Mouse (Mus musculus) heart, embryonic 13.5 days (tissue): ENCODE measurements at regions not wholly inside any gene's neighbourhood (a gene's known extent, or its start where the extent isn't known, plus 50 kb on each side); places are given as distances from the start of the nearest gene placed in this dataset. TPM values are rescaled to one million over a fixed set of nuclear protein-coding genes. Genes with fewer than 3 reads are reported as not detected.

Experiments used
- ATAC-seq: fragments of 200-750 bp; cut with Nextera tagmentation; 2 replicates; pipeline ENCODE4 v1.8.0; 2017; ENCODE audit warnings: moderate TSS enrichment; ENCODE audit not compliant: insufficient number of reproducible peaks, low FRiP score, low TSS enrichment; ENCODE audit errors: extremely low read depth
- H3K27ac ChIP-seq: fragments of 300-500 bp; sonication (generic); replicated peaks from 2 replicates; pipeline ENCODE4 v1.5.1; 2015; ENCODE audit warnings: moderate library complexity, mild to moderate bottlenecking, inconsistent platforms
- H3K27me3 ChIP-seq: fragments of 300-500 bp; sonication (generic); replicated peaks from 2 replicates; pipeline ENCODE4 v1.6.1; 2015; ENCODE audit warnings: mild to moderate bottlenecking, inconsistent platforms
- H3K36me3 ChIP-seq: fragments of 300-500 bp; sonication (generic); 2 replicates; pipeline ENCODE4 v1.6.1; 2015; ENCODE audit warnings: mild to moderate bottlenecking, inconsistent platforms
- H3K4me1 ChIP-seq: fragments of 300-500 bp; sonication (generic); 2 replicates; pipeline ENCODE4 v1.6.1; 2015; ENCODE audit warnings: inconsistent platforms
- H3K4me2 ChIP-seq: fragments of 300-500 bp; sonication (generic); 2 replicates; pipeline ENCODE4 v1.6.1; 2015; ENCODE audit warnings: inconsistent platforms, mild to moderate bottlenecking, moderate library complexity
- H3K4me3 ChIP-seq: fragments of 300-500 bp; sonication (generic); 2 replicates; pipeline ENCODE4 v1.5.1; 2015; ENCODE audit warnings: moderate library complexity, mild to moderate bottlenecking, inconsistent platforms
- H3K9ac ChIP-seq: fragments of 300-500 bp; sonication (generic); 2 replicates; pipeline ENCODE4 v1.6.1; 2015; ENCODE audit warnings: inconsistent platforms, mild to moderate bottlenecking, moderate library complexity
- H3K9me3 ChIP-seq: fragments of 300-500 bp; sonication (generic); 2 replicates; pipeline ENCODE4 v1.6.1; 2016; ENCODE audit warnings: inconsistent platforms
- WGBS: fragments of 180-500 bp; shearing (Covaris S2); methylation state at CpG from one replicate; pipeline ENCODE4 v1.1.7; 2015; ENCODE audit warnings: mixed read lengths; 5-methylcytosine and 5-hydroxymethylcytosine counted together
- microRNA-seq: library from miRNA; unstranded; fragments of <30 nt; microRNA quantifications from one replicate; pipeline ENCODE4, GENCODE M21; 2016

GRCm38 (mm10) chr11:24856991-24857390, 779.1 kb downstream of the Bcl11a start:
- no peaks in the 10 kb centered on the region for H3K9me3 ChIP-seq
- H3K36me3 ChIP-seq = no peaks in the 10 kb centered on the region
- H3K27me3 ChIP-seq = no peaks in the 10 kb centered on the region
- no peak overlapping the region for H3K27ac ChIP-seq
- no peak overlapping the region for H3K4me2 ChIP-seq
- ATAC-seq = no peak
- H3K9ac ChIP-seq = no peak overlapping the region
- no peak overlapping the region for H3K4me3 ChIP-seq
- WGBS = 76% methylated on average over 6 of the region's 6 CpGs
- no peaks in the 10 kb centered on the region for H3K4me1 ChIP-seq

GRCm38 (mm10) chr11:24864637-24865036, 786.8 kb downstream of the Bcl11a start:
- H3K27me3 ChIP-seq = no peaks in the 10 kb centered on the region
- no peak overlapping the region for H3K27ac ChIP-seq
- ATAC-seq = no peak
- H3K9ac ChIP-seq = no peak overlapping the region
- 84% methylated on average over 11 of the region's 11 CpGs for WGBS
- no peaks in the 10 kb centered on the region for H3K9me3 ChIP-seq
- H3K4me2 ChIP-seq = no peak overlapping the region
- H3K36me3 ChIP-seq = no peaks in the 10 kb centered on the region
- H3K4me3 ChIP-seq = no peak overlapping the region
- H3K4me1 ChIP-seq = peaks cover 7% of the 10 kb centered on the region; the same call in 1 of the 2 replicates

- no peak overlapping the region for H3K4me3 ChIP-seq
- no peaks in the 10 kb centered on the region for H3K9me3 ChIP-seq
- no peaks in the 10 kb centered on the region for H3K36me3 ChIP-seq
- 39% methylated on average over 3 of the region's 3 CpGs for WGBS
- no peaks in the 10 kb centered on the region for H3K27me3 ChIP-seq
- H3K27ac ChIP-seq = no peak overlapping the region
- no peak overlapping the region for H3K9ac ChIP-seq
- H3K4me2 ChIP-seq = no peak overlapping the region
- no peak for ATAC-seq
- peaks cover 7% of the 10 kb centered on the region; the same call in 1 of the 2 replicates for H3K4me1 ChIP-seq
Observed at GRCm38 (mm10) chr11:24865067-24865796, 787.4 kb downstream of the Bcl11a start.

Small RNA genes lying in the stretch of these regions (microRNA-seq; reads per million reads assigned to microRNA genes)
- gene Gm25507 = not detected
